Mouse (Mus musculus) embryonic facial prominence, embryonic 10.5 days (tissue): ENCODE measurements around the gene Etfa. TPM values are rescaled to one million over a fixed set of nuclear protein-coding genes. Genes with fewer than 3 reads are reported as not detected.
A peak's percentile ranks its signal among the peaks of the same experiment; 100 is the strongest.

Source experiments
- DNase-seq: peaks from one replicate; pipeline ENCODE4 v3.0.0-alpha.2; 2017; ENCODE audit warnings: low spot score
- H3K27ac ChIP-seq: fragments of 300-500 bp; sonication (generic); replicated peaks from 2 replicates; pipeline ENCODE4 v1.5.1; 2016; ENCODE audit warnings: mild to moderate bottlenecking
- H3K27me3 ChIP-seq: fragments of 300-500 bp; sonication (generic); replicated peaks from 2 replicates; pipeline ENCODE4 v1.6.1; 2016; ENCODE audit warnings: low read depth, mild to moderate bottlenecking; ENCODE audit not compliant: poor library complexity, severe bottlenecking
- H3K36me3 ChIP-seq: fragments of 300-500 bp; sonication (generic); replicated peaks from 2 replicates; pipeline ENCODE4 v1.6.1; 2016; ENCODE audit warnings: mild to moderate bottlenecking, moderate library complexity
- H3K4me1 ChIP-seq: fragments of 300-500 bp; sonication (generic); 2 replicates; pipeline ENCODE4 v1.6.1; 2016
- H3K4me3 ChIP-seq: fragments of 300-500 bp; sonication (generic); 2 replicates; pipeline ENCODE4 v1.5.1; 2016; ENCODE audit warnings: mild to moderate bottlenecking, moderate library complexity
- H3K9me3 ChIP-seq: fragments of 300-500 bp; sonication (generic); 2 replicates; pipeline ENCODE4 v1.6.1; 2016; ENCODE audit warnings: mild to moderate bottlenecking
- WGBS: fragments of 180-500 bp; shearing (Covaris S2); methylation state at CpG from one replicate; pipeline ENCODE4 v1.1.7; 2016; 5-methylcytosine and 5-hydroxymethylcytosine counted together
- polyA plus RNA-seq: library from polyadenylated mRNA; unstranded; fragments of >200 nt; fragmentation: Nextera tagmentation; extraction: Ambion mirVana; gene quantifications from 2 replicates; pipeline ENCODE4 v1.2.1, GENCODE M21; 2016

The Etfa gene
- polyA plus RNA-seq, 1 experiment from 2014 or later = 159 TPM

DNA sequence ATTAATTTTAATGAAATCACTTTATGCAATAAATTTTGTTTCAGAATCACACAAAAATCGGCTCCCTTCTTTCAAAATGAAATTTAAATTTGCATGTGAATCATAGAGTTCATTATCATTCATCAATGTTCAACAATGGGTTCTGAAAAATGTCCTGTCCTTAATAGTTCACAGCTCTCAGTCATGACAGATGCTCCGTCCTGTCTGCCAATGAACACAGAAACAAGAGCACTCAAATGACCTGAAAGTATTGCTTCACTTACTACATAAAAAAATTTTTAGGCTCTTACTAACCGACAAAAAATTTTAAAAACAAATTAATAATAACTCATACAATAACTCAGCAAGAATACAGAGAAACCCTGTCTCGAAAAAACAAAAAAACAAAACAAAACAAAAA is 3.3 kb downstream of the Etfa start:
- Histone ChIP-seq H3K36me3 (no peaks in the 10 kb centered on the region), H3K4me3 (no peak overlapping the region), H3K27ac (no peak overlapping the region), H3K27me3 (peaks cover 11% of the 10 kb centered on the region), H3K4me1 (peaks cover 14% of the 10 kb centered on the region), H3K9me3 (no peaks in the 10 kb centered on the region)
- DNase-seq = no peak
- 84% methylated on average over 4 of the region's 4 CpGs for WGBS

DNA sequence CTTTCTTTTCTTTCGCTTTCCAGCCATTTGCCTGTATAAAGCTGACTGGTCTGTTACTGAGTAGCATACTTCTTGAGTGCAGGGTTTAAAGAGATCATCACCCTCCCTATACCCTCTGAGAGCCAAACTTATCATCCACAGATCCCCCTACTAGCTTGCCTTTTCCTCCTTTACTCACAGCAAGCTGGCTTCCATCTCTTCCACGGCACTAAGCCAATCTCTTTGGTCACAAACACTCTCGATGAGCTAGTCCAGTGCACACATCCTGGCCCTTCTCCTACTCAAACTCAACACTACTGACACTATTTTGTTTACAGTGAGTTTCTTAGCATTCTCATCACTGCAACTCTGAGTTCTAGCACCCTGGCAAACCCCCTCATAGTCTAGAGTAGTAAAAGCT is 4.1 kb downstream of the Etfa start:
- no peak for DNase-seq
- WGBS = 87% methylated on average over 3 of the region's 3 CpGs
- peaks cover 4% of the 10 kb centered on the region for H3K27me3 ChIP-seq
- no peaks in the 10 kb centered on the region for H3K36me3 ChIP-seq
- H3K9me3 ChIP-seq = no peaks in the 10 kb centered on the region
- no peak overlapping the region for H3K27ac ChIP-seq
- H3K4me3 ChIP-seq = no peak overlapping the region
- peaks cover 14% of the 10 kb centered on the region for H3K4me1 ChIP-seq

DNA sequence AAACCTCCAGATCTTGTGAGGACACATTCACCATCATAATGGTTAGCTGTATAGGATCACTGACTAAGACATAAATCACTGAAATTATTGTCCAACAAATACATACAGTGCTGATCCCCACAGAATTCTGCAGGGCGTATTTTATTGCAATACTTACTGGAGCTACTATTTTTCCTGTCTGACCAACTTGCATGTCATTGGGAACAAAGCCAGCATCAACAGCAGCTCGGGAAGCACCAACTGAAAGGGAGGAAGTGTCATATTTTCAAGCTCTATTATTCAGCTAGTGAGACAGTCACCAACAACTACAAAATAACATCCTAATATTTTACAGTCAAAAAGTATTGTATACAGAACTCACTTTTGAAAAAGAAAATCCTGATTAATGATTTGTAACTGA is 29.9 kb downstream of the Etfa start:
- Histone ChIP-seq H3K27me3 (no peaks in the 10 kb centered on the region), H3K27ac (no peak overlapping the region), H3K4me3 (no peak overlapping the region), H3K36me3 (peaks cover 37% of the 10 kb centered on the region), H3K9me3 (no peaks in the 10 kb centered on the region), H3K4me1 (no peaks in the 10 kb centered on the region)
- 84% methylated on average over 2 of the region's 2 CpGs for WGBS
- no peak for DNase-seq

DNA sequence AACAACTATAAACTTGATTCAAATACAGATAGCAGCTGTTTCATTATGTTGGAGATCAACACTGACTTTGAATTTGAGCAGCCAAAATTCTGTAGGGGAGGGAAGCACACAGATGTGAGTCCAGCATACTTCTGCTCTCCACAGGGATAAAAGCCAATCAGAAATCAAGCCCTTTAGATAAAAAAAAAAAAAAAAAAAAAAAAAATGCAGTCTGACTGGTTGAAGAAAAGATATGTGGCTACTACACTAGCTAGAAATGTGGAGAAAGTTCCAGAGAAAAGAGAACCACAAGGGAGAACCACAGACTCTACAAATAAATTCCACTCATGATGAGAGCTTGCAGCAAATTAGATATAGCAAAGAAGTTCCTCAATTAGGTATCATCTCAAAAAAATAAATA is 33.3 kb downstream of the Etfa start:
- H3K9me3 ChIP-seq = no peaks in the 10 kb centered on the region
- peaks cover 22% of the 10 kb centered on the region for H3K36me3 ChIP-seq
- H3K4me3 ChIP-seq = no peak overlapping the region
- H3K27ac ChIP-seq = no peak overlapping the region
- no peaks in the 10 kb centered on the region for H3K27me3 ChIP-seq
- H3K4me1 ChIP-seq = no peaks in the 10 kb centered on the region
- no peak for DNase-seq

GRCm38 (mm10) chr9:55476084-55476483 is 36.0 kb downstream of the Etfa start:
- Histone ChIP-seq H3K9me3 (no peaks in the 10 kb centered on the region), H3K36me3 (peaks cover 12% of the 10 kb centered on the region), H3K27me3 (no peaks in the 10 kb centered on the region), H3K4me3 (no peak overlapping the region), H3K27ac (no peak overlapping the region), H3K4me1 (no peaks in the 10 kb centered on the region)
- WGBS = 81% methylated on average over 1 of the region's 1 CpGs
- DNase-seq = no peak

DNA sequence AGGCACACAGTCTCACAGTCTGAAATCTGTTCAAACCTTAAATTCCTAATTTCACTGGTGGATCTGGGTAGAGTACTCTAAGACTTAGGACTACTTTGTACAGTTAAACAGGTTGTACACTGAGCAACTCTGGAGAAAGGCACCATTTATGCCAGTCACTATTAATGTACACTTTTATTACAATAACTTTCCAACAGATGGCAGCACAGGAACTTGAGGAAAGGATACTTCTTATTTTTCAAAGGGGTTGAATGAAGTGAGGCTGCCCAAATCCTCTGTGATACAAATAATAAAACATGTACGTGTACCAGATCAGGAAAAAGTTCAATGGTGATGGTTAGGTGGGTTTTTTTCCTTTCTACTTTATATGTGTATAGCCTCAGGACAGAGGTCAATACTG is 43.6 kb downstream of the Etfa start:
- Histone ChIP-seq H3K27me3 (no peaks in the 10 kb centered on the region), H3K9me3 (no peaks in the 10 kb centered on the region), H3K4me1 (no peaks in the 10 kb centered on the region), H3K36me3 (0 out of 2 replicates have a peak, but pooled peaks cover 7% of the 10 kb centered on the region), H3K4me3 (no peak overlapping the region), H3K27ac (no peak overlapping the region)
- WGBS = 84% methylated on average over 1 of the region's 1 CpGs
- DNase-seq = no peak

- no peak overlapping the region for H3K27ac ChIP-seq
- 0 out of 2 replicates have a peak, but pooled peaks cover 2% of the 10 kb centered on the region for H3K4me1 ChIP-seq
- no peaks in the 10 kb centered on the region for H3K36me3 ChIP-seq
- no peaks in the 10 kb centered on the region for H3K9me3 ChIP-seq
- DNase-seq = no peak
- H3K4me3 ChIP-seq = no peak overlapping the region
- no peaks in the 10 kb centered on the region for H3K27me3 ChIP-seq
- 87% methylated on average over 5 of the region's 5 CpGs for WGBS
These were observed 58.7 kb downstream of the Etfa start for GRCm38 (mm10) chr9:55453366-55453765.

DNA sequence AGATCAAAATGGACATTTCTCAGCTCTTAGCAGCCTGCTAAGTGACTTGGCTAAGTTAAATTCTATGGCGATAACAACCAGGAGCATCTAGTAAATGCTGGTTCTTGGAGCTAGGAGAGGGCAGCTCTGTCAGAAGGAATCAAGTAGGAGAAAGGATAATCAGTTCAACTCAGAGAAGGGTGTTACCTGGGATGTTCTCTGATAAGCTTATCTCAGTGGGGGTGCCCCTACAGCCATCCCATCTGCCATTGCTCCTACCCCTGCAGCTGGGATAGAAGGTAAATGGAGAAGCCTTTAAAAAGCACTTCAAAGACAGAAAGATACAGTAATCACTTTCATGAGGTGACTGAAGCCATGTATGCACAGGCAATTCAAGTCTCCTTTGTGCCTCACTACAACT is 59.1 kb downstream of the Etfa start:
- 93% methylated on average over 1 of the region's 1 CpGs for WGBS
- Histone ChIP-seq H3K4me1 (0 out of 2 replicates have a peak, but pooled peaks cover 2% of the 10 kb centered on the region), H3K9me3 (no peaks in the 10 kb centered on the region), H3K36me3 (no peaks in the 10 kb centered on the region), H3K27me3 (no peaks in the 10 kb centered on the region), H3K27ac (no peak overlapping the region), H3K4me3 (no peak overlapping the region)
- no peak for DNase-seq

DNA sequence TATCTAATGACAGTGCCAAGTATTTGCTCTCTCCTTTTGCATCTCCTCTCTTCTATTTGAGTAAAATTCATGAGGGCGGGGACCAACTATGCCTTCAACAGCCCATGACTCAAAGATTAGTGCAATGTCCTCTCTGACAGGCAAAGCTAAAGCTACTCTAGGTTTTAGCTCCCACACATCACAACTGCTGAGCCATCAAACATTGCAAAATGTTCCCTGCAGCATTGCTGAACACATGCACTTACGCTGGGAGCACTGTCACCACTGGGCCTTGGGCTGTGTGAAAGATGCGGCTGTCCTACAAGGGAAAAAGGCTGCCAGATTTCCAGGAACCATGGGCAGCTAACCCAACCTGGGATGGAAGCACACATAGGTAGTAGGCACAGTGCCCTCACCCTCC is 60.6 kb downstream of the Etfa start:
- Histone ChIP-seq H3K27ac (no peak overlapping the region), H3K9me3 (no peaks in the 10 kb centered on the region), H3K36me3 (no peaks in the 10 kb centered on the region), H3K27me3 (no peaks in the 10 kb centered on the region), H3K4me1 (0 out of 2 replicates have a peak, but pooled peaks cover 2% of the 10 kb centered on the region), H3K4me3 (no peak overlapping the region)
- DNase-seq = no peak
- WGBS = 91% methylated on average over 3 of the region's 3 CpGs

GRCm38 (mm10) chr9:55450035-55450434 is 62.0 kb downstream of the Etfa start:
- no peak overlapping the region for H3K4me3 ChIP-seq
- no peaks in the 10 kb centered on the region for H3K9me3 ChIP-seq
- H3K36me3 ChIP-seq = no peaks in the 10 kb centered on the region
- no peak overlapping the region for H3K27ac ChIP-seq
- no peaks in the 10 kb centered on the region for H3K27me3 ChIP-seq
- WGBS = 85% methylated on average over 6 of the region's 6 CpGs
- 0 out of 2 replicates have a peak, but pooled peaks cover 2% of the 10 kb centered on the region for H3K4me1 ChIP-seq
- DNase-seq = peak; percentile 8

DNA sequence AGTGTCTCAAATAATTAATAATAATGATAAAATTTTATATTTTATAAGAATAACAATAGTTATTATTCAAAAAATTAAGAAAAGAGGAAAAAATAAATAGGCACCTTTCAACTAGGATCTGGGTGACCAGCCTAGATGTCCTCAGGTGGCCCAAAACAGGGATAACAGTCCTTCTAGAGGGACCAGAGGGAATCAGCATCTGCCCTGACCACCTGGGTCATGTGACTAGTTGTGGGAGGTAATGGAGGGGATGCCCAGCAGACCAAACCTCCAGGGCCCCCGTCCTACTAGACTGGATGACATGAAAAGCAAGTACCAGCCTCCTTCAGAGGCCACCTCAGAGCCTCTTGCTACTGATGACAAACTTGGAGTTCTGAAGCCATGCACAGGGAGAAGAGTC is 62.9 kb downstream of the Etfa start:
- Histone ChIP-seq H3K4me3 (no peak overlapping the region), H3K27me3 (no peaks in the 10 kb centered on the region), H3K4me1 (0 out of 2 replicates have a peak, but pooled peaks cover 2% of the 10 kb centered on the region), H3K9me3 (no peaks in the 10 kb centered on the region), H3K36me3 (no peaks in the 10 kb centered on the region), H3K27ac (no peak overlapping the region)
- WGBS = 76% methylated on average over 1 of the region's 1 CpGs
- peak; percentile 3 for DNase-seq

- no peak for DNase-seq
- no peaks in the 10 kb centered on the region for H3K9me3 ChIP-seq
- H3K27ac ChIP-seq = no peak overlapping the region
- WGBS = 88% methylated on average over 4 of the region's 4 CpGs
- H3K36me3 ChIP-seq = no peaks in the 10 kb centered on the region
- H3K27me3 ChIP-seq = no peaks in the 10 kb centered on the region
- H3K4me1 ChIP-seq = 0 out of 2 replicates have a peak, but pooled peaks cover 2% of the 10 kb centered on the region
- no peak overlapping the region for H3K4me3 ChIP-seq
These were observed 64.5 kb downstream of the Etfa start for GRCm38 (mm10) chr9:55447509-55447908.

DNA sequence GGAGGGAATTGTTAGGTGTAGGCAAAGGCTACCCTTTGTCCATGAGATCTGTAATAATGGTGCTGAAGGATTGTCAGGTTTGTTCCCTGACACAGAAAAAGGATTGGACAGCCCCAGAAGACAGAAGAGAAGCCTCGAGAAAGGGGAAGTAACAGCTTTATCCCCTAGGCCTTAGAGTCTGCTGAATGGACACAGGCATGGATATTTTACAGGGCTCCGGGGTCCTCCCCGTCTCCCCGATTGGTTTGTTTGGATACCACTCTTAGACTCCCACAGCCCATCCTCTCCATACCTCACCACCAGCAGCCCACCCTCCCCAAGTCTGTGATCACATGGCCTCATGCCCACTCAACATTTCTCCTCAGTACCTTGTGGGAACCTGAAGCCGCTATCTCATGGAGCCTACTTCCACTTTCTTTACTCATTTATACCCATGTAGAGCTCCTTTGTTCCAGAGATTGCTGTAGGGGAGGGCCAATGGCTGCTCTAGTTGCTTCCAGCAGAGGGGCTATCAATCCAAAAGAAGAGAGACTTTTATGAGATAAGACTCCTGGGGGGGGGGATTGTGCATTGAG is 72.8 kb downstream of the Etfa start:
- H3K27ac ChIP-seq = no peak overlapping the region
- no peak for DNase-seq
- no peaks in the 10 kb centered on the region for H3K4me1 ChIP-seq
- H3K27me3 ChIP-seq = no peaks in the 10 kb centered on the region
- H3K36me3 ChIP-seq = no peaks in the 10 kb centered on the region
- WGBS = 86% methylated on average over 5 of the region's 5 CpGs
- H3K9me3 ChIP-seq = no peaks in the 10 kb centered on the region
- H3K4me3 ChIP-seq = no peak overlapping the region
